Mouse (Mus musculus) midbrain, postnatal 0 days (tissue): ENCODE results near the gene Il13. TPM values are rescaled to one million over a fixed set of nuclear protein-coding genes. Genes with fewer than 3 reads are reported as not detected.

ENCODE experiments used
- ATAC-seq: fragments of 200-750 bp; cut with Nextera tagmentation; 2 replicates; pipeline ENCODE4 v1.8.0; 2017; ENCODE audit warnings: moderate number of reproducible peaks, mild to moderate bottlenecking, moderate TSS enrichment, moderate library complexity; ENCODE audit not compliant: low FRiP score
- DNase-seq: peaks from one replicate; pipeline ENCODE4 v3.0.0-alpha.2; 2015; ENCODE audit warnings: low spot score
- H3K27ac ChIP-seq: fragments of 300-500 bp; sonication (generic); 2 replicates; pipeline ENCODE4 v1.5.1; 2014; ENCODE audit warnings: low read depth, mild to moderate bottlenecking, low read length, mixed read lengths
- H3K27me3 ChIP-seq: fragments of 300-500 bp; sonication (generic); 2 replicates; pipeline ENCODE4 v1.6.1; 2014; ENCODE audit warnings: low read length, control low read depth, mixed read lengths; ENCODE audit not compliant: insufficient read depth
- H3K36me3 ChIP-seq: fragments of 300-500 bp; sonication (generic); 2 replicates; pipeline ENCODE4 v1.6.1; 2014; ENCODE audit warnings: low read length, control low read depth, mixed read lengths; ENCODE audit not compliant: insufficient read depth
- H3K4me1 ChIP-seq: fragments of 300-500 bp; sonication (generic); 2 replicates; pipeline ENCODE4 v1.6.1; 2014; ENCODE audit warnings: mild to moderate bottlenecking, control low read depth, antibody characterized with exemption, low read length, mixed read lengths; ENCODE audit not compliant: insufficient read depth
- H3K4me2 ChIP-seq: fragments of 300-500 bp; sonication (generic); 2 replicates; pipeline ENCODE4 v1.6.1; 2014; ENCODE audit warnings: low read depth, mild to moderate bottlenecking, low read length, mixed read lengths; ENCODE audit not compliant: poor library complexity, severe bottlenecking
- H3K4me3 ChIP-seq: fragments of 300-500 bp; sonication (generic); 2 replicates; pipeline ENCODE4 v1.5.1; 2014; ENCODE audit warnings: low read depth, mild to moderate bottlenecking, low read length, moderate library complexity
- H3K9ac ChIP-seq: fragments of 300-500 bp; sonication (generic); replicated peaks from 2 replicates; pipeline ENCODE4 v1.6.1; 2014; ENCODE audit warnings: mild to moderate bottlenecking, low read length, moderate library complexity, mixed read lengths; ENCODE audit not compliant: poor library complexity, severe bottlenecking
- H3K9me3 ChIP-seq: fragments of 300-500 bp; sonication (generic); 2 replicates; pipeline ENCODE4 v1.6.1; 2016; ENCODE audit warnings: low read length, control low read depth
- CTCF ChIP-seq: IDR thresholded peaks from 2 replicates; pipeline ENCODE4 v1.5.1; 2016; ENCODE audit warnings: antibody characterized with exemption, mild to moderate bottlenecking
- WGBS: fragments of 180-500 bp; shearing (Covaris S2); extraction: QIAGEN DNeasy Blood & Tissue Kit; methylation state at CpG from one replicate; pipeline ENCODE4 v1.1.7; 2014; 5-methylcytosine and 5-hydroxymethylcytosine counted together
- polyA plus RNA-seq: library from polyadenylated mRNA; unstranded; fragments of >200 nt; fragmentation: Nextera tagmentation; extraction: Ambion mirVana; gene quantifications from 2 replicates; pipeline ENCODE4 v1.2.1, GENCODE M21; 2015
- total RNA-seq: library from RNA; depleted of rRNA; stranded (reverse); fragments of >200 nt; gene quantifications from 2 replicates; pipeline ENCODE4 v1.2.3, GENCODE M21; 2014

Gene Il13
- total and polyA plus RNA-seq, 2 experiments from 2014 or later: not detected

DNA sequence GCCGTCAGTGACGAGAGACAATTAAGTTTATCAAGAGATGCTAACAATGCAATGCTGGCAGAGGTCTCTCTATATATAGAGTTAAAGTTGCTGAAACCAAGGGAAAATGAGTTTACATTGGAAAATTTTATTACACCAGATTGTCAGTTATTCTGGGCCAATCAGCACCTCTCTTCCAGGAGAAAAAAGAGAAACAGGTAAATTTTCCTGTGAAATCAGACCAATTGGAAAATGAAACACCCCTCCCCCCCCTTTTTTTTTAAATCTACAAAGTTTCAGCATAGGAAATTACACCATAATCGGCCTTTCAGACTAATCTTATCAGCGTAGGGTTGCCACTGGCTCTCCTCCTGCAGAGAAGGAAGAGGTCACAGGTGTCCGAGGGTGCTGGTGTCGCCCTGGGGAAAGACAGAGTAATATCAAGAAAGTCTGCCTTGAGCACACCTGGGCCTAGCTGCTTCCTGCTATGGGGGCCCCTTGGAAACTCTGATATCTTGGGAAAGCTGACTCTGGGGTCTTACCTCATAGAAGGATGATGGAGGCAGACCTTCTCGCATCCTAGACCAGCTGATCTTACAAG, 15.8 kb downstream of the Il13 start, which contains the start of gene Il4:
Gene Il4 (minus strand): TSS at position 51 of the 580 bp plus-strand sequence.
- Histone ChIP-seq H3K4me3 (no peak within 1 kb of the TSS), H3K4me1 (no peaks in the 10 kb centered on the region), H3K27me3 (no peaks in the 10 kb centered on the region), H3K9ac (no peak within 1 kb of the TSS), H3K27ac (no peak within 1 kb of the TSS), H3K9me3 (no peaks in the 10 kb centered on the region), H3K4me2 (no peak within 1 kb of the TSS), H3K36me3 (no peaks in the 10 kb centered on the region)
- 84% methylated on average over 7 of the region's 7 CpGs for WGBS
- no peak for ATAC-seq
- no peak for DNase-seq
- TF ChIP-seq CTCF: no peak

DNA sequence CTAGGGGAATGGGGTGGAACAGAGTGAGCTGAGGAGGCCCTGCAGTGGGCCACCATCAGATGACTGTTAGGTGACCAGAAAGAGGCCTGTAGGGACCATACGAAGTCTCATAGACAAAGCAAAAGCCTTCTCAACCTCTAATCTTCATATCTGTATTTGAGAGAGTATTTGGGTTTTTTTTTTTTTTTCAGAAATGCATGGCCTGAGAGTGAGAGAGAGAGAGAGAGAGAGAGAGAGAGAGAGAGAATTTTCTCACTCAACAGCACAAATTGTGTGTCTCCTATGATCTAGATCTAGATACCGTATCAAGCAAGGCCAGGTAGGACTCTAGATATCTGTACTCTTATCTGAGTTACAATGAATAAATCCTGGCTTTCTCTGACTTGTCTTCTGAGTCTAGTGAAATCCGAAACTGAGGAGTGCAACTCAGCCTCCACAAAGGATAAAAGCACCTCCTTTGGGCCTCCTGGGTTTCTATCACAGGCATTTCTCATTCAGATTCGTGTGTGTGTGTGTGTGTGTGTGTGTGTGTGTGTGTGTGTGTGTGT, 16.9 kb downstream of the Il13 start:
- 61% methylated on average over 4 of the region's 4 CpGs for WGBS

DNA sequence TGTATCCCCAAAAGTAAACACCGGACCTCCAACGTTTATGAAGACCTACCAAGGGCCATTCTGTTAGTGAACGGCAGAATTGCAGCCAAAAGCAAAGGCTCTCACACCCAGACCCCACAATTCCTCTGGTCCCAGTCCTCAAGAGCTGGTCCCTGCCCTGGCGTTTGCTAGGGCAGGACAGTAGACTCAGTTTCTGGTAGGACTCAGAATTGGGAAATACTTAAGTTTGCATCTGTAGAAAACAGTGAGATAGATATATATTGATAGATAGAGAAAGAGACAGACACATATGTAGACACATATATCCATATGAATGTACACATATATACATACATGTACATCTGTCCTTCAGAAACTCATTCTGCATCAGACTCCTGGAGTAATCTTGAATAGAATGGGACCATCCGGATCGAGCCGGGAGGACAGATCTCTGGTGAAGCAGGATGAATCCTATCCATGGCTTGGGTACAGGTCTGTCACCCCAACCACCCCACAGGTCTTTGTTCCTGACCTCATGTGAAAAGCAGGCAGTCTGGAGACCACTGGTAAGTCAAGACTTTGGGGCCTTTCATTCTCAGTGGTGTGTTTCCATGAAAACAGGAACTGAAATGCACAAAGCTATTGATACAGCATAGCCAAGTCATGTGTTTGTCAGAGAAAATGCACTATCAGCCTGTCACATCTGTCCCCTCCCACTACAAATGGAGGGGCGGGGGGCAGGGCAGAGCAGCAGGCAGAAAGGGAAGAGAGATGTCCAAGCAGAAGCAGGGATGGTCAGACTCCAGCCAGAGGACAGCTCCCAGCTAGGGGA, 17.5 kb downstream of the Il13 start:
- DNase-seq (no peak), ATAC-seq (no peak)
- Histone ChIP-seq H3K27ac (no peak overlapping the region), H3K4me1 (no peaks in the 10 kb centered on the region), H3K9me3 (no peaks in the 10 kb centered on the region), H3K36me3 (no peaks in the 10 kb centered on the region), H3K4me2 (no peak overlapping the region), H3K9ac (no peak overlapping the region), H3K27me3 (no peaks in the 10 kb centered on the region), H3K4me3 (no peak overlapping the region)
- 86% methylated on average over 8 of the region's 8 CpGs for WGBS
- no peak for TF ChIP-seq CTCF

More for the DNA sequence above, 16.9 kb downstream of the Il13 start:
- Histone ChIP-seq H3K4me2 (no peak overlapping the region), H3K4me1 (no peaks in the 10 kb centered on the region), H3K27ac (no peak overlapping the region), H3K36me3 (no peaks in the 10 kb centered on the region), H3K9me3 (no peaks in the 10 kb centered on the region), H3K4me3 (no peak overlapping the region), H3K9ac (no peak overlapping the region), H3K27me3 (no peaks in the 10 kb centered on the region)
- ATAC-seq (no peak), DNase-seq (no peak)
- TF ChIP-seq CTCF: no peak

DNA sequence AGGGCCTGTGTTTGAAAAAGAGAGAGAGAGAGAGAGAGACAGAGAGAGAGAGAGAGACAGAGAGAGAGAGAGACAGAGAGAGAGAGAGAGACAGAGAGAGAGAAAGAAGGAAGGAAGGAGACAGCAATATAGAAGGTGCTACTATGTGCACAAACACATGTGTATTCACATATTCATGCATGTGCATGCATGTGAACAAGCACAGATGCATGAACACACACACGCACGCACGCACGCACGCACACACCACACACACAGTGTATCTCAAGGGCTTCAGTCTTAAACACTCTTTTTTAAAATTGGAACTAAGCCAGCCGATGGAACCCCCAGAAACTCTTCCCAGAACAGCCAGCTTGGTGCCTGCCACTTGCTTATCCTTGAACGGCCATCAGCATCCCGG, 18.9 kb downstream of the Il13 start:
- 92% methylated on average over 8 of the region's 8 CpGs for WGBS
- Histone ChIP-seq H3K4me3 (no peak overlapping the region), H3K4me1 (no peaks in the 10 kb centered on the region), H3K9me3 (no peaks in the 10 kb centered on the region), H3K36me3 (no peaks in the 10 kb centered on the region), H3K9ac (no peak overlapping the region), H3K27ac (no peak overlapping the region), H3K27me3 (no peaks in the 10 kb centered on the region), H3K4me2 (no peak overlapping the region)
- no peak for ATAC-seq
- DNase-seq: no peak
- no peak for TF ChIP-seq CTCF

- Histone ChIP-seq H3K27me3 (no peaks in the 10 kb centered on the region), H3K4me2 (no peak overlapping the region), H3K4me1 (no peaks in the 10 kb centered on the region), H3K9me3 (no peaks in the 10 kb centered on the region), H3K27ac (no peak overlapping the region), H3K9ac (no peak overlapping the region), H3K4me3 (no peak overlapping the region), H3K36me3 (no peaks in the 10 kb centered on the region)
- WGBS: 78% methylated on average over 6 of the region's 6 CpGs
- TF ChIP-seq CTCF: no peak
- ATAC-seq (no peak), DNase-seq (no peak)
These were observed 19.3 kb downstream of the Il13 start for GRCm38 (mm10) chr11:53615172-53615571.

- Histone ChIP-seq H3K9ac (no peak overlapping the region), H3K27me3 (no peaks in the 10 kb centered on the region), H3K27ac (no peak overlapping the region), H3K9me3 (no peaks in the 10 kb centered on the region), H3K4me1 (no peaks in the 10 kb centered on the region), H3K36me3 (no peaks in the 10 kb centered on the region), H3K4me2 (no peak overlapping the region), H3K4me3 (no peak overlapping the region)
- WGBS: 87% methylated on average over 3 of the region's 3 CpGs
- TF ChIP-seq CTCF: no peak
- DNase-seq (no peak), ATAC-seq (no peak)
These were observed 24.8 kb downstream of the Il13 start for GRCm38 (mm10) chr11:53609672-53610071.
